ENCODE assay signal across 8 mouse cellular contexts in genomic region chr19:30031468-30031931, GRCm38 (mm10). TPM values are rescaled to one million over a fixed set of nuclear protein-coding genes. Genes with fewer than 3 reads are reported as not detected.
A peak's percentile ranks its signal among the peaks of the same experiment; 100 is the strongest.
DNase-seq lines count a peak whose midpoint lies in the region; ATAC-seq and TF ChIP-seq lines count a peak whose summit lies in the region.

No protein-coding gene starts in this region.

- DNase-seq in retina, embryonic 14.5 days (ENCODE audit: low spot score), result peak; percentile 21
- DNase-seq in retina, postnatal 1 day, result no peak
- DNase-seq in hindbrain, postnatal 0 days (ENCODE audit: low spot score), result peak; percentile 53
- DNase-seq in urinary bladder, adult 18-20 months (ENCODE audit: low spot score in 2 of 2), result no peak
- no peak for DNase-seq in gastrocnemius, adult 18-20 months (ENCODE audit: low spot score)

- peak overlapping the region; percentile 96 for H3K27ac ChIP-seq in embryonic facial prominence, embryonic 15.5 days (replicated peaks)
- peak overlapping the region; percentile 97 for H3K27ac ChIP-seq in hindbrain, postnatal 0 days
- H3K27ac ChIP-seq in macrophage, result peak overlapping the region; percentile 76

- H3K4me3 ChIP-seq in embryonic facial prominence, embryonic 15.5 days (replicated peaks), result peak overlapping the region; percentile 98
- H3K4me3 ChIP-seq in hindbrain, postnatal 0 days (ENCODE audit: low read length), result peak overlapping the region; percentile 99
- H3K4me3 ChIP-seq in macrophage (ENCODE audit: inconsistent target), result peak overlapping the region; percentile 77

- no peaks in the 10 kb centered on the region for H3K9me3 ChIP-seq in embryonic facial prominence, embryonic 15.5 days (replicated peaks)
- H3K9me3 ChIP-seq in hindbrain, postnatal 0 days (ENCODE audit: low read length), result no peaks in the 10 kb centered on the region

- 1% methylated on average over 7 of the region's 7 CpGs for WGBS in embryonic facial prominence, embryonic 15.5 days
- WGBS in hindbrain, postnatal 0 days, result 1% methylated on average over 7 of the region's 7 CpGs
- WGBS in macrophage (ENCODE audit: missing documents), result under 1% methylated on average over 7 of the region's 7 CpGs

- no peak for TF ChIP-seq CTCF in hindbrain, postnatal 0 days (IDR thresholded peaks at IDR 0.05; ENCODE audit: low read depth)

- ATAC-seq in embryonic facial prominence, embryonic 15.5 days (ENCODE audit: insufficient number of reproducible peaks, low FRiP score, low TSS enrichment, low read depth), result no peak
- no peak for ATAC-seq in hindbrain, postnatal 0 days
- no peak for ATAC-seq in erythroid progenitor cell, adult 5-6 weeks (replicated peaks; ENCODE audit: low FRiP score, poor library complexity, severe bottlenecking)

- peak overlapping the region; percentile 75 for H3K4me2 ChIP-seq in embryonic facial prominence, embryonic 15.5 days (replicated peaks)
- H3K4me2 ChIP-seq in hindbrain, postnatal 0 days (ENCODE audit: low read depth, low read length), result peak overlapping the region; percentile 80

- H3K27me3 ChIP-seq in embryonic facial prominence, embryonic 15.5 days, result no peaks in the 10 kb centered on the region
- H3K27me3 ChIP-seq in hindbrain, postnatal 0 days (ENCODE audit: insufficient read depth, low read length), result no peaks in the 10 kb centered on the region

- peaks cover 56% of the 10 kb centered on the region for H3K79me2 ChIP-seq in macrophage (ENCODE audit: inconsistent target)

- no peaks in the 10 kb centered on the region for H3K36me3 ChIP-seq in embryonic facial prominence, embryonic 15.5 days
- H3K36me3 ChIP-seq in hindbrain, postnatal 0 days (ENCODE audit: insufficient read depth, low read length), result no peaks in the 10 kb centered on the region
- no peaks in the 10 kb centered on the region for H3K36me3 ChIP-seq in macrophage (ENCODE audit: inconsistent target)

- peak overlapping the region; percentile 99 for H3K9ac ChIP-seq in embryonic facial prominence, embryonic 15.5 days
- H3K9ac ChIP-seq in hindbrain, postnatal 0 days (replicated peaks; ENCODE audit: low read length), result peak overlapping the region; percentile 100

- H3K4me1 ChIP-seq in embryonic facial prominence, embryonic 15.5 days, result peaks cover 18% of the 10 kb centered on the region
- H3K4me1 ChIP-seq in hindbrain, postnatal 0 days (ENCODE audit: insufficient read depth, low read length), result peaks cover 16% of the 10 kb centered on the region

RNA-seq across cellular contexts. Expression of gene Uhrf2, which starts 1.2 kb away (rescaled TPM):
- polyA plus RNA-seq in embryonic facial prominence, embryonic 15.5 days (2015; fragmentation: Nextera tagmentation; extraction: Ambion mirVana), result 62.2 and 65.7 TPM in 2 replicates
- total RNA-seq in hindbrain, postnatal 0 days (2014; rRNA removed), result 52.6 and 53.2 TPM in 2 replicates
- polyA plus RNA-seq in hindbrain, postnatal 0 days (2015; fragmentation: Nextera tagmentation; extraction: Ambion mirVana), result 25.7 and 27.2 TPM in 2 replicates
- 100 to 1,000 TPM; 125 to 431 (median 187) TPM for total RNA-seq in macrophage (2018; cell fraction: chromatin; rRNA removed)
- total RNA-seq in macrophage (2018; cell fraction: cytosol; rRNA removed), result 10 to 100 TPM; 32.8 to 61.8 (median 45.4) TPM
- total RNA-seq in macrophage (2018; cell fraction: nucleus; rRNA removed), result 100 to 1,000 TPM in 19 of 26 experiments, 10 to 100 TPM in 7; 70.5 to 252 (median 136) TPM
- polyA plus RNA-seq in macrophage (2018), result 43.7 to 57.4 TPM (median 51.4 TPM) in 3 replicates
- total RNA-seq in gastrocnemius, adult 18-20 months (2021), result 10 to 100 TPM; 12.9 to 13.1 TPM
- total RNA-seq in erythroid progenitor cell, adult 5-6 weeks (2015; ENCODE audit: low replicate concordance), result 151 and 220 TPM in 2 replicates
- total RNA-seq in erythroid progenitor cell, adult 5-6 weeks (2017; ENCODE audit: low replicate concordance), result 132 and 155 TPM in 2 replicates

RNA-seq across cellular contexts. Expression of gene Trpd52l3, which starts 27.9 kb away (rescaled TPM):
- not detected in 2 replicates for polyA plus RNA-seq in embryonic facial prominence, embryonic 15.5 days (2015; fragmentation: Nextera tagmentation; extraction: Ambion mirVana)
- total RNA-seq in hindbrain, postnatal 0 days (2014; rRNA removed), result not detected in 2 replicates
- polyA plus RNA-seq in hindbrain, postnatal 0 days (2015; fragmentation: Nextera tagmentation; extraction: Ambion mirVana), result not detected in 2 replicates
- not detected for total RNA-seq in macrophage (2018; cell fraction: chromatin; rRNA removed)
- not detected for total RNA-seq in macrophage (2018; cell fraction: cytosol; rRNA removed)
- not detected for total RNA-seq in macrophage (2018; cell fraction: nucleus; rRNA removed)
- not detected in 3 replicates for polyA plus RNA-seq in macrophage (2018)
- not detected for total RNA-seq in gastrocnemius, adult 18-20 months (2021)
- not detected in 2 replicates for total RNA-seq in erythroid progenitor cell, adult 5-6 weeks (2015; ENCODE audit: low replicate concordance)
- total RNA-seq in erythroid progenitor cell, adult 5-6 weeks (2017; ENCODE audit: low replicate concordance), result not detected in 2 replicates

Comparison
In these comparisons a context has a peak if more than half of its experiments do, and no peak if none do; other contexts are left out.
1. DNase-seq: peak in retina, embryonic 14.5 days (single experiment) and hindbrain, postnatal 0 days (single experiment); none in retina, postnatal 1 day (single experiment), urinary bladder, adult 18-20 months (0 of 2) and gastrocnemius, adult 18-20 months (single experiment).
2. Peak in every context shown above with its lines, with median percentiles within 50 percentile points of each other: H3K27ac ChIP-seq and H3K4me3 ChIP-seq.